Comparison of ENCODE assay signal across 20 mouse cellular contexts in the genomic region with DNA sequence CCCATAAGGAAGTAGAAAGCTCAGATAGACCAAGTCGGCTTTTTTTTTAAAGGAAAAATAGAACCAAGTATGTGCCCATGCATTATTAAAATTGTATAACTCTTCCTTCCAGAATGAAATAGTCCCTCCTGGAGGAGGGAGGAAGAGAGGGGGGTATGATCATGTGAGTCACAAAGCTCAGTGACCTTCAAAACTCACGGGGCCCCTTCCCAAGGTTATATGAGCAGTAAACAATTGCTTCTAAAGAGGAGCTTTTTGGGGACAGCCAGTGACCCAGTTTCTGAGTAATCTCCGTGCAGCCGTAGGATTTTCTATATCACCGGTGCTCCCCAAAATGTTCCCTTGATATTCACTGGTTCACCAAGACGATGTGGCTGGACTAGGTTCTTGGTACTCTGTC. TPM values are rescaled to one million over a fixed set of nuclear protein-coding genes. Genes with fewer than 3 reads are reported as not detected.
DNase-seq lines count a peak whose midpoint lies in the region; TF ChIP-seq lines count a peak whose summit lies in the region.
"Had no signal": no experiment of that assay in that cellular context is flagged by ENCODE, and none has a peak within 500 bp of the region (broad histone marks: within the 10 kb centered on the region; RNA-seq: fewer than 3 reads in every experiment).

No protein-coding gene starts in this region.

- no peak overlapping the region for H3K27ac ChIP-seq in layer of hippocampus, adult 2 months
- H3K27ac ChIP-seq: embryonic facial prominence, embryonic 13.5 days; embryonic facial prominence, embryonic 15.5 days; forebrain, embryonic 10.5 days; forebrain, embryonic 12.5 days had no signal

- no peak for TF ChIP-seq CTCF in layer of hippocampus, adult 2 months (conservative IDR thresholded peaks at IDR 0.05)

- DNase-seq in adrenal gland, adult 2 months = peak; percentile 70
- peak; percentile 40 for DNase-seq in adrenal gland, adult 8-10 months
- peak; percentile 25 for DNase-seq in adrenal gland, postnatal 14 days
- DNase-seq in adrenal gland, postnatal 36 days = peak; percentile 36 to 45
- no peak for DNase-seq in left cerebral cortex, adult 18-20 months (ENCODE audit: low spot score in 2 of 2)
- no peak for DNase-seq in layer of hippocampus, adult 2 months (ENCODE audit: low spot score in 2 of 2)
- no peak for DNase-seq in T-cell, adult 2 months (ENCODE audit: low spot score)
- DNase-seq: cerebellum, adult 11 months; cerebellum, adult 18-20 months; cerebellum, adult 8-10 months; cerebellum, adult 9-11 months; cerebellum, postnatal 14 days; cerebellum, postnatal 36 days; embryo, embryonic 11 days had no signal

- no peak overlapping the region for H3K4me3 ChIP-seq in layer of hippocampus, adult 2 months
- H3K4me3 ChIP-seq: embryonic facial prominence, embryonic 13.5 days; embryonic facial prominence, embryonic 15.5 days; erythroblast, embryonic 14.5 days; forebrain, embryonic 10.5 days; forebrain, embryonic 12.5 days had no signal

RNA-seq across cellular contexts. Expression of a gene that starts 42.8 kb away (rescaled TPM):
- 10 to 100 TPM in 1 of 2 experiments, 1 to 10 TPM in 1; 7.5 to 12.5 TPM for total RNA-seq in adrenal gland, adult 2 months (2021)
- 2.7 and 2.9 TPM in 2 replicates for polyA plus RNA-seq in adrenal gland, adult 2 months (2012; rRNA removed)
- total RNA-seq in adrenal gland, adult 8-10 months (2022) = 10 to 100 TPM in 2 of 4 experiments, 1 to 10 TPM in 2; 9.2 to 14.5 (median 10.5) TPM
- 8.8 and 10.3 TPM in 2 replicates for total RNA-seq in adrenal gland, postnatal 14 days (2021)
- total RNA-seq in adrenal gland, postnatal 36 days (2021) = 10 to 100 TPM; 10.9 to 12.9 TPM
- 1 to 10 TPM; 6.8 to 9.4 TPM for total RNA-seq in left cerebral cortex, adult 18-20 months (2021)
- 1 to 10 TPM; 4.8 to 5.8 TPM for total RNA-seq in layer of hippocampus, adult 2 months (2021)
- total RNA-seq: G1E had no signal
- polyA plus RNA-seq: erythroblast, embryonic 14.5 days; G1E had no signal

Comparison
In these comparisons a context has a peak if more than half of its experiments do, and no peak if none do; other contexts are left out.
1. DNase-seq: peak in adrenal gland, adult 2 months (single experiment), adrenal gland, adult 8-10 months (single experiment), adrenal gland, postnatal 14 days (single experiment) and adrenal gland, postnatal 36 days (2 of 2); none in left cerebral cortex, adult 18-20 months (0 of 2), layer of hippocampus, adult 2 months (0 of 2) and T-cell, adult 2 months (single experiment).